Mouse (Mus musculus): ENCODE data around the gene Mmgt2.

Gene Mmgt2

GRCm38 (mm10) chr11:62648591-62649391 is at the start of gene Mmgt2:
Gene Mmgt2 (plus strand): TSS chr11:62648664.
- peak; percentile 48 to 87 for DNase-seq (ENCODE audit: low spot score in 2 of 2)

GRCm38 (mm10) chr11:62601732-62602618 is 46.5 kb upstream of the Mmgt2 start:
- no peak for DNase-seq (ENCODE audit: low spot score in 2 of 2)

GRCm38 (mm10) chr11:62602619-62603311 is 45.7 kb upstream of the Mmgt2 start:
- DNase-seq (ENCODE audit: low spot score in 2 of 2) = peak; percentile 93 to 98

GRCm38 (mm10) chr11:62603312-62604056 is 45.0 kb upstream of the Mmgt2 start:
- DNase-seq (ENCODE audit: low spot score in 2 of 2) = no peak

- DNase-seq (ENCODE audit: low spot score in 2 of 2) = no peak
These were observed 44.2 kb upstream of the Mmgt2 start for GRCm38 (mm10) chr11:62604123-62604706.

- DNase-seq (ENCODE audit: low spot score in 2 of 2) = no peak
These were observed 43.4 kb upstream of the Mmgt2 start for GRCm38 (mm10) chr11:62604886-62605618.

GRCm38 (mm10) chr11:62605619-62606298 is 42.7 kb upstream of the Mmgt2 start:
- DNase-seq (ENCODE audit: low spot score in 2 of 2) = no peak

GRCm38 (mm10) chr11:62606299-62607169 is 41.9 kb upstream of the Mmgt2 start:
- no peak for DNase-seq (ENCODE audit: low spot score in 2 of 2)

GRCm38 (mm10) chr11:62607170-62607951 is 41.1 kb upstream of the Mmgt2 start:
- DNase-seq (ENCODE audit: low spot score in 2 of 2) = no peak

GRCm38 (mm10) chr11:62607952-62608201 is 40.6 kb upstream of the Mmgt2 start:
- DNase-seq (ENCODE audit: low spot score in 2 of 2) = no peak

- DNase-seq (ENCODE audit: low spot score in 2 of 2) = no peak
These were observed 39.4 kb upstream of the Mmgt2 start for GRCm38 (mm10) chr11:62608826-62609675.

- no peak for DNase-seq (ENCODE audit: low spot score in 2 of 2)
These were observed 38.2 kb upstream of the Mmgt2 start for GRCm38 (mm10) chr11:62610304-62610703.

- no peak for DNase-seq (ENCODE audit: low spot score in 2 of 2)
These were observed 35.9 kb upstream of the Mmgt2 start for GRCm38 (mm10) chr11:62612604-62613003.

- peak; percentile 77 to 96 for DNase-seq (ENCODE audit: low spot score in 2 of 2)
These were observed 34.7 kb upstream of the Mmgt2 start for GRCm38 (mm10) chr11:62613657-62614365.

GRCm38 (mm10) chr11:62614876-62615410 is 33.5 kb upstream of the Mmgt2 start:
- no peak for DNase-seq (ENCODE audit: low spot score in 2 of 2)

- no peak for DNase-seq (ENCODE audit: low spot score in 2 of 2)
These were observed 33.0 kb upstream of the Mmgt2 start for GRCm38 (mm10) chr11:62615456-62615855.

Measured in left cerebral cortex, adult 9 months (tissue).